In genomic region chr16:39109383-39110033, GRCm38 (mm10) we compare ENCODE assay signal across 8 mouse cellular contexts.
DNase-seq lines count a peak whose midpoint lies in the region; ATAC-seq lines count a peak whose summit lies in the region.

No protein-coding gene starts in this region.

- no peaks in the 10 kb centered on the region for H3K27me3 ChIP-seq in embryonic facial prominence, embryonic 11.5 days (ENCODE audit: control insufficient read depth, insufficient read depth, low read length)
- H3K27me3 ChIP-seq in hindbrain, embryonic 11.5 days (ENCODE audit: control insufficient read depth, insufficient read depth, low read length) = no peaks in the 10 kb centered on the region
- no peaks in the 10 kb centered on the region for H3K27me3 ChIP-seq in stomach, embryonic 15.5 days (replicated peaks)

- no peak for ATAC-seq in embryonic facial prominence, embryonic 11.5 days (replicated peaks; ENCODE audit: insufficient number of reproducible peaks, low FRiP score, low TSS enrichment, low read depth)
- peak; percentile 65 for ATAC-seq in hindbrain, embryonic 11.5 days (ENCODE audit: low FRiP score)
- ATAC-seq in megakaryocyte progenitor cell, adult 5-6 weeks (replicated peaks; ENCODE audit: poor library complexity) = peak; percentile 78
- ATAC-seq in stomach, embryonic 15.5 days (ENCODE audit: insufficient read depth, low FRiP score, low read depth) = no peak

- DNase-seq in adrenal gland, adult (ENCODE audit: inconsistent age in 2 of 2, low spot score in 1 of 2) = peak; percentile 25 to 78
- no peak for DNase-seq in adrenal gland, adult 8-10 months
- peak; percentile 72 for DNase-seq in adrenal gland, postnatal 14 days
- peak; percentile 82 for DNase-seq in embryonic facial prominence, embryonic 11.5 days (ENCODE audit: low spot score)
- peak; percentile 74 for DNase-seq in hindbrain, embryonic 11.5 days (ENCODE audit: low spot score)
- peak; percentile 36 for DNase-seq in layer of hippocampus, adult 9-11 months

- H3K36me3 ChIP-seq in embryonic facial prominence, embryonic 11.5 days (replicated peaks; ENCODE audit: control insufficient read depth, insufficient read depth, low read depth, low read length) = no peaks in the 10 kb centered on the region
- no peaks in the 10 kb centered on the region for H3K36me3 ChIP-seq in hindbrain, embryonic 11.5 days (ENCODE audit: control insufficient read depth, insufficient read depth, low read length)
- H3K36me3 ChIP-seq in stomach, embryonic 15.5 days = no peaks in the 10 kb centered on the region

- H3K4me1 ChIP-seq in embryonic facial prominence, embryonic 11.5 days (ENCODE audit: control insufficient read depth, insufficient read depth, low read length) = no peaks in the 10 kb centered on the region
- no peaks in the 10 kb centered on the region for H3K4me1 ChIP-seq in hindbrain, embryonic 11.5 days (replicated peaks; ENCODE audit: control insufficient read depth, insufficient read depth, low read length)
- no peaks in the 10 kb centered on the region for H3K4me1 ChIP-seq in stomach, embryonic 15.5 days

- H3K4me3 ChIP-seq in embryonic facial prominence, embryonic 11.5 days (ENCODE audit: low read depth, low read length) = no peak overlapping the region
- no peak overlapping the region for H3K4me3 ChIP-seq in hindbrain, embryonic 11.5 days (ENCODE audit: low read depth, low read length)
- peak overlapping the region; percentile 21 for H3K4me3 ChIP-seq in stomach, embryonic 15.5 days (replicated peaks)

- H3K27ac ChIP-seq in embryonic facial prominence, embryonic 11.5 days (replicated peaks; ENCODE audit: low read depth, low read length) = no peak overlapping the region
- H3K27ac ChIP-seq in hindbrain, embryonic 11.5 days (ENCODE audit: low read depth, low read length) = no peak overlapping the region
- H3K27ac ChIP-seq in stomach, embryonic 15.5 days = no peak overlapping the region

- WGBS in embryonic facial prominence, embryonic 11.5 days = 23% methylated on average over 15 of the region's 15 CpGs
- 39% methylated on average over 15 of the region's 15 CpGs for whole genome bisulfite sequencing in hindbrain, embryonic 11.5 days
- WGBS in stomach, embryonic 15.5 days = 23% methylated on average over 15 of the region's 15 CpGs

- H3K9ac ChIP-seq in embryonic facial prominence, embryonic 11.5 days (replicated peaks; ENCODE audit: low read length) = no peak overlapping the region
- H3K9ac ChIP-seq in hindbrain, embryonic 11.5 days (ENCODE audit: low read depth, low read length) = no peak overlapping the region
- no peak overlapping the region for H3K9ac ChIP-seq in stomach, embryonic 15.5 days

- H3K4me2 ChIP-seq in embryonic facial prominence, embryonic 11.5 days (ENCODE audit: low read depth, low read length) = peak overlapping the region; percentile 14; the same call in 1 of the 2 replicates
- no peak overlapping the region for H3K4me2 ChIP-seq in hindbrain, embryonic 11.5 days (replicated peaks; ENCODE audit: low read depth, low read length)
- H3K4me2 ChIP-seq in stomach, embryonic 15.5 days = peak overlapping the region; percentile 53

- no peaks in the 10 kb centered on the region for H3K9me3 ChIP-seq in embryonic facial prominence, embryonic 11.5 days (replicated peaks; ENCODE audit: control insufficient read depth, low read length)
- no peaks in the 10 kb centered on the region for H3K9me3 ChIP-seq in hindbrain, embryonic 11.5 days (ENCODE audit: control insufficient read depth, low read length)
- H3K9me3 ChIP-seq in stomach, embryonic 15.5 days = no peaks in the 10 kb centered on the region

Comparison
In these comparisons a context has a peak if more than half of its experiments do, and no peak if none do; other contexts are left out.
1. ATAC-seq: peak in hindbrain, embryonic 11.5 days (single experiment) and megakaryocyte progenitor cell, adult 5-6 weeks (single experiment); none in embryonic facial prominence, embryonic 11.5 days (single experiment) and stomach, embryonic 15.5 days (single experiment).